Mouse (Mus musculus) limb, embryonic 11.5 days (tissue): ENCODE data around the gene Gm9857. TPM values are rescaled to one million over a fixed set of nuclear protein-coding genes. Genes with fewer than 3 reads are reported as not detected.

ENCODE experiments used
- ATAC-seq: fragments of 200-750 bp; cut with Nextera tagmentation; 2 replicates; pipeline ENCODE4 v1.8.0; 2017; ENCODE audit warnings: low read depth; ENCODE audit not compliant: insufficient number of reproducible peaks, low FRiP score, low TSS enrichment
- DNase-seq: peaks from one replicate; pipeline ENCODE4 v3.0.0-alpha.2; 2015; ENCODE audit warnings: low spot score
- H3K27ac ChIP-seq: fragments of 300-500 bp; sonication (generic); replicated peaks from 2 replicates; pipeline ENCODE4 v1.5.1; 2014; ENCODE audit warnings: low read depth, mild to moderate bottlenecking, low read length
- H3K27me3 ChIP-seq: fragments of 300-500 bp; sonication (generic); 2 replicates; pipeline ENCODE4 v1.6.1; 2014; ENCODE audit warnings: mild to moderate bottlenecking, low read length, mixed read lengths; ENCODE audit not compliant: control insufficient read depth, insufficient read depth
- H3K36me3 ChIP-seq: fragments of 300-500 bp; sonication (generic); 2 replicates; pipeline ENCODE4 v1.6.1; 2014; ENCODE audit warnings: mild to moderate bottlenecking, low read length, moderate library complexity, mixed read lengths; ENCODE audit not compliant: control insufficient read depth, insufficient read depth
- H3K4me1 ChIP-seq: fragments of 300-500 bp; sonication (generic); 2 replicates; pipeline ENCODE4 v1.6.1; 2014; ENCODE audit warnings: low read length, mixed read lengths; ENCODE audit not compliant: control insufficient read depth, insufficient read depth
- H3K4me2 ChIP-seq: fragments of 300-500 bp; sonication (generic); 2 replicates; pipeline ENCODE4 v1.6.1; 2014; ENCODE audit warnings: low read depth, mild to moderate bottlenecking, moderate library complexity; ENCODE audit not compliant: severe bottlenecking
- H3K4me3 ChIP-seq: fragments of 300-500 bp; sonication (generic); 2 replicates; pipeline ENCODE4 v1.5.1; 2014; ENCODE audit warnings: low read depth, low read length
- H3K9ac ChIP-seq: fragments of 300-500 bp; sonication (generic); 2 replicates; pipeline ENCODE4 v1.6.1; 2014; ENCODE audit warnings: mild to moderate bottlenecking, low read length
- H3K9me3 ChIP-seq: fragments of 300-500 bp; sonication (generic); 2 replicates; pipeline ENCODE4 v1.6.1; 2016; ENCODE audit warnings: low read length; ENCODE audit not compliant: control insufficient read depth
- WGBS: fragments of 180-500 bp; shearing (Covaris S2); extraction: QIAGEN DNeasy Blood & Tissue Kit; methylation state at CpG from one replicate; pipeline ENCODE4 v1.1.7; 2014; 5-methylcytosine and 5-hydroxymethylcytosine counted together
- polyA plus RNA-seq: library from polyadenylated mRNA; unstranded; fragments of >200 nt; fragmentation: Nextera tagmentation; extraction: Ambion mirVana; gene quantifications from 2 replicates; pipeline ENCODE4 v1.2.1, GENCODE M21; 2014

Gm9857 gene
- polyA plus RNA-seq, 1 experiment from 2014 or later = not detected

DNA sequence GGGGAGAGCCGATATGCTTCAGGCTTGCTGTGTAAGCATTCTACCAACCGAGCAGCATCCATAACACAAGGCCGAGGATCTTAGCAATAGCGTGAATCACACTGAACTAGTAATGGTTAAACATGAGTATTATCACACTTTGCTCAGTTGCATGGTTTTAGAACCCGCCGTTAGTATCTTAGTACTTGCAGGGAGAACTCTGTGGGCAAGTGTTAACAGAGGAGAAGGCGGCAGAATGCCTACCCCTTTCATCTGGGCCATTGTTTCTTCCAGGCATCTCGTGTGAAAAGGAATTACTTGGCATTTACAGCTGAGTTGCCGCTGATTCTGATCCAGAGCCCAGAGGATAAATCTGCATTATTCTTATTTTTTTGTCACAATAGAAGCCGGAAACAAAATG is 751 bp upstream of the Gm9857 start:
- Histone ChIP-seq H3K9ac (no peak overlapping the region), H3K27ac (no peak overlapping the region), H3K36me3 (no peaks in the 10 kb centered on the region), H3K27me3 (no peaks in the 10 kb centered on the region), H3K4me1 (no peaks in the 10 kb centered on the region), H3K4me2 (no peak overlapping the region), H3K4me3 (no peak overlapping the region), H3K9me3 (no peaks in the 10 kb centered on the region)
- 87% methylated on average over 10 of the region's 10 CpGs for WGBS
- ATAC-seq (no peak), DNase-seq (no peak)

DNA sequence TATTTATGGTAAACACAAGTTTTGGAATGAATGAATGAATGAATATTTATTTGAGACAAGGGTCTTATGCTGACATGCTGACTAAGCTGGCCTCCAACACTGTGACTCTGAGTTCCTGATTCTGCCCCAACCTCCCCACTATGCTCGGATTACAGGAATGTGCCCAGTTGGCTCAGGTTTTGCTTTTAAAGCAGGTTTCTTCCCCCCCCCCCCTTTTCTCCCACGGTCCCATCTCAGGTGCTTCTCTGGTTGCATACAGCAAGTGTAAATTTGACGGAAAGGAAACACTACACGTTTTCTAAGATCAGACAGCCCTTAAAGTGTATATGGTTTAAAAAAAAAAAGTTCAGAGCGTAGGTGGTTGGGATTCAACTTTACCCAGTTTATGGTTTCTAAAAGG is 672 bp downstream of the Gm9857 start, which contains the start of gene Henmt1:
Henmt1 (plus strand) TSS at position 301 of the 400 bp plus-strand sequence.
- Histone ChIP-seq H3K4me1 (no peaks in the 10 kb centered on the region), H3K9me3 (no peaks in the 10 kb centered on the region), H3K9ac (no peak within 1 kb of the TSS), H3K4me3 (peak within 1 kb of the TSS; percentile 14; the same call in 1 of the 2 replicates), H3K36me3 (no peaks in the 10 kb centered on the region), H3K27me3 (no peaks in the 10 kb centered on the region), H3K27ac (no peak within 1 kb of the TSS), H3K4me2 (peak within 1 kb of the TSS; percentile 40)
- DNase-seq (no peak), ATAC-seq (no peak)
- 82% methylated on average over 5 of the region's 5 CpGs for WGBS

DNA sequence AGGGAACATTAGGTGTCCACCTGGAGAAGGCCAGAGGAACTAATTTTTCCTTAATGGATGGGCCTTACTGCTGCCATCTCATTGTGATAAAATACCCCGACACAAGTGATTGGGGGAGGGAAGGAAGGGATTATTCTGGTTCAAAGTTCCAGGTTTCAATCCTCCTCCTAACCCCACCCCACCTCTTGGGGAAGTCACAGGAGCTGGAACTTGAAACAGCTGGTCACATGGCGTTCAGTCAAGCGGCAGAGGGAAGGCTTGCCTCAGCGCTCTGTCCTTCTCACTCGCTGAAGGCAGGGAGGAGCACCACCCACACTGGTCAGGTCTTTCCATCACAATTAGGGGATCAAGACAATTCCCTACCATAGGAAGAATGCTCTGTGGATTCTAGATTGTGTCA is 1.6 kb downstream of the Gm9857 start:
- ATAC-seq (no peak), DNase-seq (no peak)
- H3K4me3 ChIP-seq = no peak overlapping the region

GRCm38 (mm10) chr3:108933557-108933956 is 6.7 kb downstream of the Gm9857 start:
- no peak overlapping the region for H3K27ac ChIP-seq
- H3K4me2 ChIP-seq = no peak overlapping the region
- H3K27me3 ChIP-seq = no peaks in the 10 kb centered on the region
- no peak overlapping the region for H3K9ac ChIP-seq
- H3K36me3 ChIP-seq = no peaks in the 10 kb centered on the region
- no peak overlapping the region for H3K4me3 ChIP-seq
- DNase-seq = no peak
- 89% methylated on average over 6 of the region's 6 CpGs for WGBS
- no peak for ATAC-seq
- H3K9me3 ChIP-seq = no peaks in the 10 kb centered on the region
- no peaks in the 10 kb centered on the region for H3K4me1 ChIP-seq

More for the DNA sequence above, 1.6 kb downstream of the Gm9857 start:
- no peak overlapping the region for H3K4me2 ChIP-seq
- H3K4me1 ChIP-seq = no peaks in the 10 kb centered on the region
- H3K27ac ChIP-seq = no peak overlapping the region
- no peaks in the 10 kb centered on the region for H3K36me3 ChIP-seq
- no peak overlapping the region for H3K9ac ChIP-seq
- no peaks in the 10 kb centered on the region for H3K27me3 ChIP-seq
- 88% methylated on average over 5 of the region's 5 CpGs for WGBS
- H3K9me3 ChIP-seq = no peaks in the 10 kb centered on the region

DNA sequence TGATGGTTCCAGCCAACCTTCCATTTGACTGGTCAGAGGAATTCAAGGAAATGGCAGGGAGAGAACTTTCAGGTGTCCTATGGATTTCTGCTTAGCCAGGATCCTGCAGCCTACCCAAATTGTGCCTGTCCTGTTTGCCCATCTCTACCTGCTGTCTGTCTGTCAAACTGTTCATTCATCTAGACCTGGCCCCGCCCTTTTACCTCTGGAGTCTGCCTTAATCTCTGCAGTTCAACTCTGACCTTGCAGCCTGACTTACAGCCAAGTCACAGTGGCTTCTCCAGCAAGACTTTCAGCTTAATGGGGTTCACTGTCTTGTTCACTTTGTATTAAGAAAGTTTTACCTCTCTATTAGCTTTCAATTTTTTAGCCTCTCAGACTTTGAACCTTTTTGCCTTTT is 13.9 kb downstream of the Gm9857 start:
- no peak for ATAC-seq
- Histone ChIP-seq H3K4me2 (no peak overlapping the region), H3K4me3 (no peak overlapping the region), H3K27ac (no peak overlapping the region), H3K4me1 (no peaks in the 10 kb centered on the region), H3K36me3 (no peaks in the 10 kb centered on the region), H3K27me3 (no peaks in the 10 kb centered on the region), H3K9me3 (no peaks in the 10 kb centered on the region), H3K9ac (no peak overlapping the region)
- 69% methylated on average over 1 of the region's 1 CpGs for WGBS
- DNase-seq = no peak

- ATAC-seq = no peak
- Histone ChIP-seq H3K4me2 (no peak overlapping the region), H3K27ac (no peak overlapping the region), H3K27me3 (no peaks in the 10 kb centered on the region), H3K9ac (no peak overlapping the region), H3K36me3 (no peaks in the 10 kb centered on the region), H3K4me1 (no peaks in the 10 kb centered on the region), H3K4me3 (no peak overlapping the region), H3K9me3 (no peaks in the 10 kb centered on the region)
- 88% methylated on average over 4 of the region's 4 CpGs for WGBS
- no peak for DNase-seq
Measured at GRCm38 (mm10) chr3:108925677-108926076, 14.6 kb downstream of the Gm9857 start.

DNA sequence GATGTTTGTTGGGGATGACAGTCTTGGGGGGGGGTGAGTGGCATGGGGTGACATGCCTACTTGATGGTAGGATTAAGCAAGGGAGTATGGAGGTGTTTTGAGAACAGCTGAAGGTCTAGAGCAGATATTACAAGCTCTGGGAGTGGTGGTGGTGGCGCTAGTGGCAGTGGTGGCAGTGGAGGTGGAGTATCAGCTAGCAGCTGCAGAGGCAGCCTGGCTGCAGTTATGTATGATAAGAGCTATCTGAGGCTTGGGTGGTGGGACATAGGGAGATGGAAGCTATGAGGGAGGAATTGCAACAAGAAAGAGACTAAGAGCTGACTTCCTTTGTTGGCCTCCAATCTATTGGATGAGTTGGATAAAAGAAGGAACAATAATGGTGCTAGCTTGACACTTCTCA is 18.4 kb downstream of the Gm9857 start:
- Histone ChIP-seq H3K9me3 (no peaks in the 10 kb centered on the region), H3K4me3 (no peak overlapping the region), H3K27me3 (no peaks in the 10 kb centered on the region), H3K36me3 (no peaks in the 10 kb centered on the region), H3K9ac (no peak overlapping the region), H3K27ac (no peak overlapping the region), H3K4me2 (no peak overlapping the region), H3K4me1 (no peaks in the 10 kb centered on the region)
- no peak for DNase-seq
- WGBS = 95% methylated on average over 1 of the region's 1 CpGs
- no peak for ATAC-seq

DNA sequence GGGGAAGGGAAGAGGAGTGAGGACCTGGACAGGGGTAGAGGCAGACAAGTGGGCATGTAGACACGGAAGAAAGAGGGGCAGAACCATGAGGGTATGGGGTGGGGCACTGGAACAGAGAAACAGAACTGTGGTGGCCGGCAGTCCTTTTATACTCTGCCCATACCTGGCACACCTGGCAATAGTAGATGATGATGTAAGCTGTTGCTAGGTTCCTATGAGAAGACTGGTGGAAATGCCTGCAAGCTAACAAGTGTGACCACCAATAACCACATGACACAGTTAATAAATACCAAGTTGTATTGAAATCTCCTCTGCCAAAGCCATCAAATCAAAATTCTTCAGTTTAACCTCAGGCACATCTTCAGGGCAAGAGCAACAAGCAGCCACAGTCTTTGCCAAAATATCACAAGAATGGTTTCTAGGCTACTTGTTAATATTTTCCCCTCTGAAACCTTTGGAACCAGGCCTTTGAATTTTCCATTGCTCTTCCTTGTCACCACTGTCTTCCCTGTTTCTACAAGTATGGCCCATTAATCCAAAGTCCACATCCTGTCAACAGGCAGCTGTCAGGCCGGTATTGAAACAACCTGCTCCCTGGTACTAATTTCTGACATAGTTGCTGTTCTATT is 19.7 kb downstream of the Gm9857 start:
- ATAC-seq (no peak), DNase-seq (no peak)
- Histone ChIP-seq H3K4me1 (no peaks in the 10 kb centered on the region), H3K36me3 (no peaks in the 10 kb centered on the region), H3K27ac (no peak overlapping the region), H3K27me3 (no peaks in the 10 kb centered on the region), H3K9me3 (no peaks in the 10 kb centered on the region), H3K9ac (no peak overlapping the region), H3K4me3 (no peak overlapping the region), H3K4me2 (no peak overlapping the region)
- whole genome bisulfite sequencing = 83% methylated on average over 3 of the region's 3 CpGs

DNA sequence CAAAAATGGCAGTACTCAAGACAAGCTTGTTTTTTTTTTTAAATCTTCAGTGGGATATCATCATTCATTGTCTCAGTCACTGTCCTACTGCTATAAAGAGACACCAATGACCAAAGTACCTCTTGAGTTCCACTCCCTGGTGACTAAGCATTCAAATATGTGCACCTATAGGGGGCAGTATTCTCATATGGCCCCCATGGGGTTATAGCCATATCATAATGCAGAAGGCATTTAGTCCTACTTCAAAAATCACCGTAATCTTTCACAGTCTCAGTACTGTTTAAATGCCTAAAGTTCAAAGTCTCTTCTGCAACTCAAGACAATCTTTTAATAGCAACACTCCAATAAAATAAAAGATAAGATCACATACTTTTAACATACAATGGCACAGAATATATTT is 21.4 kb downstream of the Gm9857 start:
- no peaks in the 10 kb centered on the region for H3K27me3 ChIP-seq
- H3K9me3 ChIP-seq = no peaks in the 10 kb centered on the region
- ATAC-seq = no peak
- 92% methylated on average over 1 of the region's 1 CpGs for WGBS
- no peak overlapping the region for H3K9ac ChIP-seq
- no peaks in the 10 kb centered on the region for H3K36me3 ChIP-seq
- no peak for DNase-seq
- no peaks in the 10 kb centered on the region for H3K4me1 ChIP-seq
- H3K4me3 ChIP-seq = no peak overlapping the region
- no peak overlapping the region for H3K27ac ChIP-seq
- H3K4me2 ChIP-seq = no peak overlapping the region
